Mouse (Mus musculus): Measurements from ENCODE around the gene Fnip2.
"Not testable (repeated sequence)": the region's sequence is repeated elsewhere in the genome, so short reads cannot be mapped to it uniquely, and the experiment has no call there.

The Fnip2 gene

GRCm38 (mm10) chr3:79474911-79475310 lies 92.7 kb downstream of the Fnip2 start:
- DNase-seq: peak; percentile 21 to 26

GRCm38 (mm10) chr3:79472362-79472761 lies 95.2 kb downstream of the Fnip2 start:
- no peak for DNase-seq

- no peak for DNase-seq
Measured at GRCm38 (mm10) chr3:79469440-79469839, 98.2 kb downstream of the Fnip2 start.

GRCm38 (mm10) chr3:79458651-79459275 lies 108.8 kb downstream of the Fnip2 start:
- no peak for DNase-seq

GRCm38 (mm10) chr3:79455761-79456160 lies 111.8 kb downstream of the Fnip2 start:
- no peak for DNase-seq

- no peak for DNase-seq
Measured at GRCm38 (mm10) chr3:79452696-79453263, 114.8 kb downstream of the Fnip2 start.

- DNase-seq: no peak
Measured at GRCm38 (mm10) chr3:79449361-79449760, 118.2 kb downstream of the Fnip2 start.

GRCm38 (mm10) chr3:79448421-79448820 lies 119.2 kb downstream of the Fnip2 start:
- no peak for DNase-seq

- not testable (repeated sequence) for DNase-seq
Measured at GRCm38 (mm10) chr3:79446648-79447047, 120.9 kb downstream of the Fnip2 start.

GRCm38 (mm10) chr3:79446124-79446523 lies 121.5 kb downstream of the Fnip2 start:
- DNase-seq: no peak

GRCm38 (mm10) chr3:79445041-79445440 lies 122.6 kb downstream of the Fnip2 start:
- DNase-seq: no peak

GRCm38 (mm10) chr3:79443850-79444249 lies 123.7 kb downstream of the Fnip2 start:
- DNase-seq: no peak

- DNase-seq: peak; percentile 77 to 82
Measured at GRCm38 (mm10) chr3:79440976-79441491, 126.6 kb downstream of the Fnip2 start.

GRCm38 (mm10) chr3:79438276-79438675 lies 129.3 kb downstream of the Fnip2 start:
- no peak for DNase-seq

GRCm38 (mm10) chr3:79436186-79436585 lies 131.4 kb downstream of the Fnip2 start:
- DNase-seq: no peak

GRCm38 (mm10) chr3:79434985-79435384 lies 132.6 kb downstream of the Fnip2 start:
- no peak for DNase-seq

GRCm38 (mm10) chr3:79434436-79434835 lies 133.2 kb downstream of the Fnip2 start:
- no peak for DNase-seq

GRCm38 (mm10) chr3:79433593-79433992 lies 134.0 kb downstream of the Fnip2 start:
- no peak for DNase-seq

- DNase-seq: no peak
Measured at GRCm38 (mm10) chr3:79425441-79425840, 142.2 kb downstream of the Fnip2 start.

GRCm38 (mm10) chr3:79418921-79419320 lies 148.7 kb downstream of the Fnip2 start:
- DNase-seq: no peak

- DNase-seq: no peak
Measured at GRCm38 (mm10) chr3:79416944-79417680, 150.5 kb downstream of the Fnip2 start.

GRCm38 (mm10) chr3:79415929-79416328 lies 151.7 kb downstream of the Fnip2 start:
- no peak for DNase-seq

GRCm38 (mm10) chr3:79415081-79415480 lies 152.5 kb downstream of the Fnip2 start:
- DNase-seq: no peak

GRCm38 (mm10) chr3:79413492-79413891 lies 154.1 kb downstream of the Fnip2 start:
- no peak for DNase-seq
